Mouse (Mus musculus) spleen, embryonic (tissue): ENCODE measurements at regions not wholly inside any gene's neighbourhood (a gene's known extent, or its start where the extent isn't known, plus 50 kb on each side); places are given as distances from the start of the nearest gene placed in this dataset.

Source experiments
- CTCF ChIA-PET: fragments of 350-600 bp; sonication (Branson Sonifier 250); formaldehyde crosslinking; loops from one replicate; lab custom pipeline; 2022; lab: Charles Lee

DNA sequence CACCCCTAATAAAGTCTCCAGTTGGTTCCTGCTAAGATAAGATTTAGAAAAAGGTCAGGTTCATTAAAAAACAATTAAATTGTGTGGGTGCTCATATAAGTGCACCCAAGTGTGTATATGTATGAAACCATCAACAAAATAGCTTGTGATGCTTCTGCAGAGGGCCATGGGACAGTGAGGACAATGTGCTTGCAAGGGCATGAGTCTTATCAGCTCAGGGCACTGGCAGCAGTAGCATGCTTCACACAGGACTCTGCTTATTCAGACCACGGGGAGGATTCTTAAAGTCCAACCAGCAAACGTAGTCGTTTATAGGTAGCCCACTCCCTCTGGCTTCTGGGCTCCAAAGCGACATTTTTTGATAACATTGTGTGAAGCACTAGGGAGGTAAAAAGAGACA lies 186.6 kb downstream of the Enc1 start:
- CTCF ChIA-PET, result no interaction called here

DNA sequence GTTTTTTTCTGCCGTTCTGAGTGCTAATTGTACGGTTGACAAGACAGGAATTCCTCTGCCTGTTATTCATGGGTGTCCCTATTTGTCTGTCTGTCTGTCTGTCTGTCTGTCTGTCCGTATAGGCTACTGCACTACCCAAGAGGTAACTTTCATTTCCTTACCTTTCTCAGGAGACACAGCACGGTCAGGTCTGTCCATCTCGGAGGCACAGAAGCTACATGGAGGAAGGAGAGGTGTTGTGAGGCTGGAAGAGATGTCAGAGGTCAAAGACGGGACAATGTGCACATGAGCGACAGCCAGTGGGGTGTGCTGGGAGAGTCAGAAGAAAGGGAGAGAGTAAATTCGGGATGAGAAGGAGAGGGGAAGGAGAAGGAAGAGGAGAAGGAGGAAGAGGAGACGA lies 184.8 kb downstream of the Enc1 start:
- CTCF ChIA-PET, result no interaction called here

- CTCF ChIA-PET, result no interaction called here
Observed at GRCm38 (mm10) chr13:97423911-97424310, 183.0 kb downstream of the Enc1 start.

DNA sequence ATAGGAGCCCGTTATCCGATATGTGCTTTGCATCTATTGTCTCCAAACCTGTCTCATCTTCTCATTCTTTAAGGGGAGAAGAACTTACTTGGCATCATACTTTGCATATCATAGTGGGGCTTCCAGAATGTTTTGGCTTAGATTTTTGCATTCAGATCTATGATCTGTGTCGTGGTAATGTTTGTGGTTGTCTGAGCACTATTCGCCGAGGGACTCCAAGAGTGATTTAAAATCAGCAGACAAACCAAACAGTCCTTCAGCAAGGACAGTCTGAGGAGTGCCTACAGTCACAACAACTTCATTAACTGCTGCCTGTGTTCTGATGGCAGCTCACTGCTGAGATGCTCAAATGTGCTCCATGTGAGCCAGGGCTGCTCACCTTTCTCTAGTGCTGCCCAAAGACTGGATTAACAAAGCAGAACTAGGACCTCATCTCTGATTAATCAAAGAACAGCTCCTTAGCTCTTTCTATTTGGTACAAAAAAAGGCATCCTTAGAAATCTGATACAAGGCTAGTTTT lies 182.5 kb downstream of the Enc1 start:
- CTCF ChIA-PET, result no interaction called here

DNA sequence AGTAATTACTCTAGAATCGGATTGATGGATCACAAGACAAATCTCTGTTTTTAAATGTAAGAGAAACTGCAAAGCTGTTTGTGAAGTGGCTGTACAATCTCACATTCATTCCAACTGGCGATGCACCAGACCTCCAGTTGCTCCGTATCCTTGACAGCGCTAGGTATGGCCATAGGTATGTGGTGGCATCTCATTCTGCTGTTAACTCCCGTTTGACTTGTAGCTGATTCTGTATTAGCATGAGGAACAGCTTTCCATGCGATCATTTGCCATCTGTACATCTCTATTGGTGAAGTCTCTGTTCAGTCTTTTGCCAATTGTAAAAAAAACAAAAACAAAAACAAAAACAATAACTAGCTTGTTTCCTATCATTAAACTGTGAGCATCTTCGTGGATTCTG lies 182.0 kb downstream of the Enc1 start:
- CTCF ChIA-PET, result no interaction called here

GRCm38 (mm10) chr13:97421831-97422230 lies 180.9 kb downstream of the Enc1 start:
- CTCF ChIA-PET, result interaction anchor here (0.6 kb wide), 1 partner anchor 18 kb away, joined by 9 read pairs; no protein-coding TSS in a partner anchor

- CTCF ChIA-PET, result no interaction called here
Observed at GRCm38 (mm10) chr13:97420773-97421172, 179.9 kb downstream of the Enc1 start.

GRCm38 (mm10) chr13:97419100-97419499 lies 178.2 kb downstream of the Enc1 start:
- CTCF ChIA-PET, result no interaction called here

- CTCF ChIA-PET, result no interaction called here
Observed at GRCm38 (mm10) chr13:97418681-97419080, 177.8 kb downstream of the Enc1 start.

DNA sequence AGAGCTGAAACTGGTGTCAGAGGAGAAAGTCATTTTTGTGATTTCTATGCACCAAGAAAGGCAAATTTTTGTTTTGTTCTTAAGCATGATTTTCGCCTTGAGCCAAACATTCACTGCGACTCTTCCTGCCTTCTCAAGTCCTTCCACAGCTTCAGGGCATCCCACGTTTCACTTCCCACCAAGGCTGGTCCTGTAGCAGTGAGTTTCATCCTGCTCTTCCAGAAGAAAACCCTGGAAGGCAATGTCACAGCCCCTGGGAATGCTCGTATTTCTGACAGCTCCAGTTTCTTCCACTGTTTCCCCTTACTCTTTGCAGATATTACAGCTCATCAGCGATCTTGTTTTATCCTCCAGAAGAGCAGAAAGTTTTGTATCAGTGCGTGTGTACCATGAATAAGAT lies 177.2 kb downstream of the Enc1 start:
- CTCF ChIA-PET, result no interaction called here

GRCm38 (mm10) chr13:97415927-97416709 lies 175.2 kb downstream of the Enc1 start:
- CTCF ChIA-PET, result no interaction called here

- CTCF ChIA-PET, result no interaction called here
Observed at GRCm38 (mm10) chr13:97415381-97415780, 174.5 kb downstream of the Enc1 start.

- CTCF ChIA-PET, result no interaction called here
Observed at GRCm38 (mm10) chr13:97412151-97412550, 171.2 kb downstream of the Enc1 start.

- CTCF ChIA-PET, result no interaction called here
Observed at GRCm38 (mm10) chr13:97410550-97411201, 169.8 kb downstream of the Enc1 start.

DNA sequence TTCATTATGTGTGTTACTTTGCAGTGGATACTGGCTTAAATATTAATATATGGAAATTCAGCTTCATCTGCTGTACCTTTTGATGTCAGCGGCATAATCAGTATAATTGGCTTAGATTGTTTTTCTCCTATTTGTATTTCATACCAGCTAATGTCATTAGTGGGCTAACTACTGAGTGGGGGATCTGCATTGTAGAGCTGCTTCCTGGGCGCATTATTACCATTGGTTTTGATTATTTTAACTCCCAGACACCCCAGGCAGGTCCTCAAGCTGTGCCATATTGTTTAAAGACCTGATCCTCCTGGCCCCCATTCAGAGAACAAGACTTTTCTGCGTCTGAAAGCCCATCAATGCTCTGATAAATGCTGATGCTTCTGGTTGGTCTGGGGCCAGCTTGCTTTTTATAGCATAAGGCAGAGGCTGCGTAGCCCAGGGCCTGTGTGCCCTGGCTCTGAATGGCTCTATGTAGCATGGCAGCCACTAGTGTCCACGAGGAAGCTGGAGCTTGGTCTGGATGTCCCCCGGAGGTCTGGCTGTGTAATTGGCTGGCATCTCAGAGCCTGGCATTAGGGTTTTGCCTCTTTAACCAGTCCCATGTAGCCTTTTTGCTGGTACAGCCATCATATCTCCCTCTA lies 169.1 kb downstream of the Enc1 start:
- CTCF ChIA-PET, result no interaction called here

- CTCF ChIA-PET, result no interaction called here
Observed at GRCm38 (mm10) chr13:97409291-97409780, 168.4 kb downstream of the Enc1 start.

- CTCF ChIA-PET, result no interaction called here
Observed at GRCm38 (mm10) chr13:97408414-97409290, 167.7 kb downstream of the Enc1 start.

DNA sequence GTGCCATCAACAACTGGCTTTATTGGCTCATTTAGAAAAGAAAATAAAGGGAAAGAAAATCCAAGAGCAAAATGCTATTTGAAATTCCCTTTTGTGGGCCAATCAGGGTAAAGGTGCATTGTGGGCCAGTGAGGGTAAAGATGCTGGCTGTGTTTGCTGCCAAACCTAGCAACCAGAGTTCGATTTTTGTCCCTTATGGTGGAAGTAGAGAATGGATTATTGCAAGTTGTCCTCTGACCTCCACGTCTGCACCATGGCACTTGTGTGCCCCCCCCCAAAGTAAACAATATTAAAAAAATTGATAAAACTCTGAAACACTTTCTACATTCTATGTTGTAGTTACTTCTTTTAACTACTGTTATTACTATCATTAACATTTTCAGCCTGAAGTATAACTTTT lies 166.9 kb downstream of the Enc1 start:
- CTCF ChIA-PET, result no interaction called here

GRCm38 (mm10) chr13:97406678-97407077 lies 165.8 kb downstream of the Enc1 start:
- CTCF ChIA-PET, result no interaction called here

DNA sequence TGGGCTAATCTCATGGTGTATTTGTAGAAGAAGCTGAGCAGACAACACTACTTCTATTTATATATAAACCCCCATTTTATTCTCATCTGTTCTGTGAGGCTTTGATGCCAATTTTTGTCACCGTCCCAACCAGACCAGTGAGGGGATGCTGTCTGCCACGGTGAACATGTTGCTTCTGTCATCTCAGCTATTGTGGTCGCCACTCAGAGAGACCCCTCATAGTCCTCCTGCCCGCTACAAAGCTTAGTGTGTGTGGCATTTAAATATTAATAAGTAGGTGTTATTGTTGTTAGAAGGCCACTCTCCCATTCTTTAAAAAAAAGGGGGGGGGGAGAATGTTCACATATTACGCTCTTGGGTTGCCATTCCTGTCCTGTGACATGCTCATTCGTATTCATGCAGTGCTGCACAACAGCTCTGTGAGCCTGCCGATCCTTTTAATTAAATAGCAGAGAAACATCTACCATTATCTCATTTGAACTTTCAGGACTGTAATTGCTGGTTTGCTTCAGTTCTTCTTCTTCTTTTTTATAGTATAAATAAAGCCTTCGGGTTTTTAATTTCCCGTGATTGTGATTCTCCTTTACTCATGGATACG lies 161.4 kb downstream of the Enc1 start:
- CTCF ChIA-PET, result no interaction called here

DNA sequence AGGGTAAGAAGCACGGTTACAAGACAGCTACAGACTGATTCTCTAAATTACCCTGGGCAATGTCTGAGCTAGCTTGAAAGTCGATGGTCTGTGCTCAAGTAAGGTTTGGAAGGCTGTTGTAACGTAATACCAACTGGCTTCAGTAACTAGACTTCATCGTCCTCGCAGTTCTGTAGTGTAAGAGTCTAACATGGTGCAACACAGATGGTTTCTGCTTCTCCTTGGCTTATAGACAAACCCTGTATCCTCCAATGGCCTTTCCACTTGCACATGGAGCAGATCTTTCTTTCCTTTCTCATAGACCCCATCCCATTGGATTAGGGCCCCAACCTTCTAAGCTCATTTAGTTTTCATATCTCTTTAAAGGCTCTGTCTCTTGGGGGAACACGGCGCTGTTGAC lies 160.7 kb downstream of the Enc1 start:
- CTCF ChIA-PET, result no interaction called here
